Mouse (Mus musculus) heart, postnatal 0 days (tissue): Measurements from ENCODE around the gene Opa3.

Experiments
- CTCF ChIP-seq: IDR thresholded peaks from 2 replicates; pipeline ENCODE4 v1.5.1; 2016; ENCODE audit warnings: antibody characterized with exemption, control low read depth, low read depth
- EP300 ChIP-seq: IDR thresholded peaks from 2 replicates; pipeline ENCODE4 v1.6.1; 2016; ENCODE audit warnings: antibody characterized with exemption, low read depth

- TF ChIP-seq CTCF (no peak), EP300 (no peak)
Observed at GRCm38 (mm10) chr7:19242005-19242404, 13.9 kb downstream of the Opa3 start.
